Mouse (Mus musculus) frontal cortex, adult 2 months (tissue): Measurements from ENCODE around the gene Dnah2. TPM values are rescaled to one million over a fixed set of nuclear protein-coding genes. Genes with fewer than 3 reads are reported as not detected.
"Not testable (repeated sequence)": the region's sequence is repeated elsewhere in the genome, so short reads cannot be mapped to it uniquely, and the experiment has no call there.

Source experiments
- DNase-seq, 2 experiments: peaks; one replicate each; pipeline ENCODE4 v3.0.0; 2022; ENCODE audit warnings: low spot score in 1 of 2; ENCODE audit errors: extremely low spot score in 1 of 2
- polyA plus RNA-seq: library from polyadenylated mRNA; depleted of rRNA; stranded (reverse); fragments of >200 nt; gene quantifications from 2 replicates; pipeline ENCODE4 v1.2.3, GENCODE M21; 2012

The Dnah2 gene
- polyA plus RNA-seq, 1 experiment = 4.6 TPM

- DNase-seq = no peak
Observed at GRCm38 (mm10) chr11:69565131-69565530, 16.2 kb upstream of the Dnah2 start.

DNA sequence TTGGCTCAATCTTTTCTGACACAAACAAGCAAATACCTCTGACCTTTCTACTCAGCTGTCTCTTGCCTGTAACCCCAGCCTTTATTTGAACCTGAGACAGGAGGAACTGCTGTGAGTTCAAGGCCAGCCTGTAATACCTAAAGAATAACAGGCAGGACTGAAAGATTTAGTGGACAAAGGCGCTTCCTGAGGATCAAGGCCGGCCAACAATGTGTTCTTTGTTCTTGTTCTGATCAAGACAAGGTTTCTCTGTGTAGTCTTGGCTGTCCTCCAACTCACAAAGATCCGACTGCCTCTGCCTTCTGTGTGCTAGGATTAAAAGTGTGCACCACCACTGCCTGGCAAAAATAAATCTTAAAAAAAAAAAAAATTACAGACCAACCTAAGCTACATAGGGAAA is 15.5 kb upstream of the Dnah2 start:
- DNase-seq = no peak

- DNase-seq = no peak
Observed at GRCm38 (mm10) chr11:69563373-69563772, 14.5 kb upstream of the Dnah2 start.

- no peak for DNase-seq
Observed at GRCm38 (mm10) chr11:69560896-69561854, 12.3 kb upstream of the Dnah2 start.

GRCm38 (mm10) chr11:69559851-69560765 is 11.2 kb upstream of the Dnah2 start, which contains the start of gene Efnb3:
Efnb3 (minus strand) TSS chr11:69560205.
- DNase-seq = peak in 1 of 2 experiments; percentile 50

DNA sequence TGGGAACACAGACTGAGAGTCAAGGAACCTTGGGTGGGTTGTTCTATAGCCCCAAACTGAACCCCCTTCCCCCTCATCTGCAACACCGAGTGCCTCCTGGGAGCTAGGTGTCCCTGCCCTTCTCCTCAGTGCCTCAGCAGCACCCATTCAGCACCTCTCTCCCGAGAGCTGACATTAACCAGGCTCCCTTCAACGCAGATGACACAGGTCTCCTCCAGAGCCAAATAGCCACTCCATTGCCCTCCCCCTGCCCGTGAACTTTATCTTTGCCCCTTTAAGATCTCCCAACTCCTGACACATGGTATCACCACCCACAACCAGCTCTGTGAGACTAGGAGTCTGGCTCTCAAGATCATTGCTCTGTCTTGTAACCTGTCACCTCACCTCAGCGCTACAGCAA is 10.3 kb upstream of the Dnah2 start:
- DNase-seq = no peak

- no peak for DNase-seq
Observed at GRCm38 (mm10) chr11:69558756-69559155, 9.8 kb upstream of the Dnah2 start.

DNA sequence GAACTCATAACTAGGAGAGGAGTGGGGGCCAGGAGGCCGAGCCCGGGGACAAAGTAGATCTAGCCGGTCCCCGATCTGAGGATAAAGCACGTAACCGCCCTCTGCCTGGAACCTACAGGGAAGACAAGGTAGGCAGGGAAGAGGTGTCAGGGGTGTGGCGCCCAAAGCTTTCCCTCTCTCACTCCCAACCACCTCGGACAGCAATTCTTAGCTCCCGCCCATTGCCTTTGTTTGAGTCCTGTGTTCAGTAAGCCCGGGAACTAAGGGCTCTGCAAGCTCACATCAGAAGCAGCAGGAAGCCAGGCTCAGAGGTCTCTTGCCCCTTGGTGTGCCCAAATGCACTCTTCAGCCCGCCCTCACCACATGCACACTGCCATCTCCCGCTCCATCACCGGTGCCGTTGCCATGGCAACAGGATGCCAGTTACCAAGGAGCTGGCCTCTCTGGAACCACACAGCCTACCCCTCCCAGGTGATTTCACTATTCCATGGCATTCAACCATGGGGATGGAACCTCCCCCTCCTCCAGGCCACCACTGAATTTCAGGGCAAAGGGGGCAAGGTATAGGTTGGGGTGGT is 8.6 kb upstream of the Dnah2 start:
- DNase-seq = no peak

GRCm38 (mm10) chr11:69554539-69555140 is 5.7 kb upstream of the Dnah2 start:
- no peak for DNase-seq

GRCm38 (mm10) chr11:69553341-69553721 is 4.4 kb upstream of the Dnah2 start:
- no peak for DNase-seq

DNA sequence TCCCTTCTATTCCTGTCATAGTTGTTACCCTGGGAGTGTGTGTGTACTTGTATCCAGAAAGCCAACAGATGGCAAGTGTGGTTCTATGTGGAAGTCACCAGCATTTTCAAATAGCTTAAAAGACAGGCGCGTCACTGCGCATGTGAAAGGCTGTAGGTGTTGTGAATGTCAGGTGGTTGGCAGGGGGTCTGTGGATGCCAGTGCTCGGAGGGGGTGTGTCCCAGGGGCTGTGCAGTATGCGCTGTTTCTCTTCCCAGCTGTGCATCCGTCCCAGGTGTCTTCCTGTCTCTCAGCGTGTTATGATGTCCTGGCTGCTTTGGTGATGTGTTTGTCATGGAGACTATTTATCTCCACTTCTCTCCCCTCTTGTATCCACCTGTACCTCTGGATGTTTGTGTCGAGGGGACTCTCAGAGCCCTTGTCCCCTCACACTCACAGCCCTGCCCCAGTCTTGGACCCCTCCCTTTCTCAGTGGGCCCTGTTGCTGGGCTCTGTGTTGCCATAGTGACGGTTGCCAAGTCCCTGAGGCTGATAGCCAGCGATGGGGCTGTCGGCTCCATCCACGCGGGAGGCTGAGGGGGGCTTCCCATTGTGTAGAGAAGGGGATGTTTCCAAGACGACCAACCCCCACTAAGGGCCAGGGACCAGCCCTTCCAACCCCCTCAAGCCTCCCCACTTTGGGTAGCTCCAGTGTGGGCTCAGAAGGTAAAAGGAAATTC is 3.9 kb upstream of the Dnah2 start:
- peak in 1 of 2 experiments; percentile 66 for DNase-seq

GRCm38 (mm10) chr11:69551310-69551709 is 2.4 kb upstream of the Dnah2 start:
- no peak for DNase-seq

GRCm38 (mm10) chr11:69547071-69547470 is 1.8 kb downstream of the Dnah2 start:
- DNase-seq = peak in 1 of 2 experiments; percentile 66

DNA sequence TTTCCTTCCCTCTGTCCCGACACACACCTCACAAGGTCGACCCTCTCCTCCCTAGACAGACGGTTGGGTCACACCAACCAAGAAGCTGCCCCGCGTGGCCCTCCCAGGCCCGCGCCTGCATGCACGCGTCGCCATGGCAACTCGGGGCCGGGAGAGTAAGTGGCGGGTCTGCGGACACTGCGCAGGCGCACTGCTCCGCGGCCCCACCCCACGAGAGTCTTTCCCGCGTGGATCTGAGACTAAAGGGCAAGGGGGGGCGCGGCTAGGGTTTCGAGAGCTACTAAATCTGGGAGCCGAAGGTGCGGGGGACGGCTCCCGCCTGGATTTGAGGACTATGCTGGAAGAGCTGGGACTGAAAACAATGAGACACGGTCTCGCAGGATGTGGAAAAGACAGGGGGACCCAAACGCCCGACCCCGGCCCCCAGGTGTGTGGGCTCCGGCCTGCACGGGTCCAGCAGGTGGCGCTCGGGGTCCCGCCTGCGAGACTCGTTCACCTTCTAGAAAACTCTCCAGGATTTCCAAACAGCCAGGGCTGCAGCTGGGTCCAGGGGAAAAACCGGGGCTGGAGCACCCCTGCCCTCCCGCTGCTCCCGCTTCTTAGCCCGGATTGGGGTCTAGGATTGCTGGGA is 2.4 kb downstream of the Dnah2 start:
- DNase-seq = peak in 1 of 2 experiments; percentile 81

DNA sequence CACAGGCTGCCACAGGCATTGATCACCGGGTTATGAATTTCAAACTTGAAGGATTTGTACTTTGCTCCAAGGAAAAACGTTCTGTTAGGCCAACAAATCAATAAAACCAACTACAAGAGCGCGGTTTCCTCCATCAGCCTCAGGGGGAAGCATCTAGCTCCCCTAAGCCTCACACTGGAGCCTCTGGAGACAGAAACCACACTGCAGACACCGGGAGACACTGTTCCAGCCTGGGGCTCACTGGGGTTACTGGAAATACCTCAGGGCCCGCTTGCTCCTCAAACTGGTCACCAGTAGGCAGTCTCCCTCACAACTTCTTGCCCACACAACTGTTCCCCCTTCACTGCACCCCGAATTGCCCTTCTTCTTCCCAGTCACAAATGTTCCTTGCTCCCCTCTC is 3.0 kb downstream of the Dnah2 start:
- no peak for DNase-seq

GRCm38 (mm10) chr11:69543598-69543997 is 5.3 kb downstream of the Dnah2 start:
- DNase-seq = no peak

DNA sequence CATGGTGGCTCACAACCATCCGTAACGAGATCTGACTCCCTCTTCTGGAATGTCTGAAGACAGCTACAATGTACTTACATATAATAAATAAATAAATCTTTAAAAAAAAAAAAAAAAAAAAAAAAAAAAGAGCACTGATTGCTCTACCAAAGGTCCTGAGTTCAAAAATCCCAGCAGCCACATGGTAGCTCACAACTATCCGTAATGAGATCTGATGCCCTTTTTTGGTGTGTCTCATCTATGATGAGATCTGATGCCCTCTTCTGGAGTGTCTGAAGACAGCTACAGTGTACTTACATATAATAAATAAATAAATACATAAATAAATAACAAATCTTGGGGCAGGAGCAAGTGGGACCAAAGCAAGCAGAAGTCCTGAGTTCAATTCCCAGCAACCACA is 7.2 kb downstream of the Dnah2 start:
- DNase-seq = not testable (repeated sequence)

- DNase-seq = no peak
Observed at GRCm38 (mm10) chr11:69540700-69541099, 8.2 kb downstream of the Dnah2 start.

DNA sequence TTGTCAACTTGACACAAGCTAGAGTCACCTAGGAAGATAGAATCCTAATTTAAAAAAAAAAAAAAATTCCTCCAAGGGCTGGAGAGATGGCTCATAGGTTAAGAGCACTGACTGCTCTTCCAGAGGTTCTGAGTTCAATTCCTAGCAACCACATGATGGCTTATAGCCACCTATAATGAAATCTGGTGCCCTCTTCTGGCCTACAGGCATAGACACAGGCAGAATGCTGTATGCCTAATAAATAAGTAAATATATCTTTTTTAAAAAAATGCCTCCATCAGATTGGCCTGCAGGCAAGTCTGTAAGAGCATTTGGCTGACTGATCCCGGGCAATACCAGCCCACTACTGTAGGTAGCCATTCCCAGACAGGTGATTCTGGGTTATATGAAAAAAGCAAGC is 13.9 kb downstream of the Dnah2 start:
- DNase-seq = no peak
